Mouse (Mus musculus) embryonic facial prominence, embryonic 11.5 days (tissue): ENCODE data around the gene Slc25a26. TPM values are rescaled to one million over a fixed set of nuclear protein-coding genes. Genes with fewer than 3 reads are reported as not detected.

Source experiments
- ATAC-seq: fragments of 200-750 bp; cut with Nextera tagmentation; replicated peaks from 2 replicates; pipeline ENCODE4 v1.8.0; 2017; ENCODE audit warnings: low read depth; ENCODE audit not compliant: insufficient number of reproducible peaks, low FRiP score, low TSS enrichment
- DNase-seq: peaks from one replicate; pipeline ENCODE4 v3.0.0-alpha.2; 2015; ENCODE audit warnings: low spot score
- H3K27ac ChIP-seq: fragments of 300-500 bp; sonication (generic); replicated peaks from 2 replicates; pipeline ENCODE4 v1.5.1; 2014; ENCODE audit warnings: mild to moderate bottlenecking, low read depth, low read length, control low read depth
- H3K27me3 ChIP-seq: fragments of 300-500 bp; sonication (generic); 2 replicates; pipeline ENCODE4 v1.6.1; 2014; ENCODE audit warnings: mild to moderate bottlenecking, low read length, moderate library complexity, mixed read lengths; ENCODE audit not compliant: control insufficient read depth, insufficient read depth
- H3K36me3 ChIP-seq: fragments of 300-500 bp; sonication (generic); replicated peaks from 2 replicates; pipeline ENCODE4 v1.6.1; 2014; ENCODE audit warnings: low read depth, mild to moderate bottlenecking, low read length, moderate library complexity, mixed read lengths; ENCODE audit not compliant: control insufficient read depth, insufficient read depth
- H3K4me1 ChIP-seq: fragments of 300-500 bp; sonication (generic); 2 replicates; pipeline ENCODE4 v1.6.1; 2014; ENCODE audit warnings: low read length, mixed read lengths; ENCODE audit not compliant: control insufficient read depth, insufficient read depth
- H3K4me2 ChIP-seq: fragments of 300-500 bp; sonication (generic); 2 replicates; pipeline ENCODE4 v1.6.1; 2014; ENCODE audit warnings: low read depth, mild to moderate bottlenecking, control low read depth, low read length, moderate library complexity
- H3K4me3 ChIP-seq: fragments of 300-500 bp; sonication (generic); 2 replicates; pipeline ENCODE4 v1.5.1; 2014; ENCODE audit warnings: low read depth, low read length, control low read depth
- H3K9ac ChIP-seq: fragments of 300-500 bp; sonication (generic); replicated peaks from 2 replicates; pipeline ENCODE4 v1.6.1; 2014; ENCODE audit warnings: mild to moderate bottlenecking, control low read depth, low read length
- H3K9me3 ChIP-seq: fragments of 300-500 bp; sonication (generic); replicated peaks from 2 replicates; pipeline ENCODE4 v1.6.1; 2016; ENCODE audit warnings: mild to moderate bottlenecking, low read length, inconsistent platforms, mixed read lengths; ENCODE audit not compliant: control insufficient read depth
- WGBS: fragments of 180-500 bp; shearing (Covaris S2); extraction: QIAGEN DNeasy Blood & Tissue Kit; methylation state at CpG from one replicate; pipeline ENCODE4 v1.1.7; 2014; 5-methylcytosine and 5-hydroxymethylcytosine counted together
- microRNA-seq: library from miRNA; unstranded; fragments of <30 nt; microRNA quantifications from one replicate; pipeline ENCODE4, GENCODE M21; 2016; ENCODE audit warnings: borderline number of aligned reads
- polyA plus RNA-seq: library from polyadenylated mRNA; unstranded; fragments of >200 nt; fragmentation: Nextera tagmentation; extraction: Ambion mirVana; gene quantifications from 2 replicates; pipeline ENCODE4 v1.2.1, GENCODE M21; 2014

Gene Slc25a26
- polyA plus RNA-seq, 1 experiment from 2014 or later = 7.8 TPM

DNA sequence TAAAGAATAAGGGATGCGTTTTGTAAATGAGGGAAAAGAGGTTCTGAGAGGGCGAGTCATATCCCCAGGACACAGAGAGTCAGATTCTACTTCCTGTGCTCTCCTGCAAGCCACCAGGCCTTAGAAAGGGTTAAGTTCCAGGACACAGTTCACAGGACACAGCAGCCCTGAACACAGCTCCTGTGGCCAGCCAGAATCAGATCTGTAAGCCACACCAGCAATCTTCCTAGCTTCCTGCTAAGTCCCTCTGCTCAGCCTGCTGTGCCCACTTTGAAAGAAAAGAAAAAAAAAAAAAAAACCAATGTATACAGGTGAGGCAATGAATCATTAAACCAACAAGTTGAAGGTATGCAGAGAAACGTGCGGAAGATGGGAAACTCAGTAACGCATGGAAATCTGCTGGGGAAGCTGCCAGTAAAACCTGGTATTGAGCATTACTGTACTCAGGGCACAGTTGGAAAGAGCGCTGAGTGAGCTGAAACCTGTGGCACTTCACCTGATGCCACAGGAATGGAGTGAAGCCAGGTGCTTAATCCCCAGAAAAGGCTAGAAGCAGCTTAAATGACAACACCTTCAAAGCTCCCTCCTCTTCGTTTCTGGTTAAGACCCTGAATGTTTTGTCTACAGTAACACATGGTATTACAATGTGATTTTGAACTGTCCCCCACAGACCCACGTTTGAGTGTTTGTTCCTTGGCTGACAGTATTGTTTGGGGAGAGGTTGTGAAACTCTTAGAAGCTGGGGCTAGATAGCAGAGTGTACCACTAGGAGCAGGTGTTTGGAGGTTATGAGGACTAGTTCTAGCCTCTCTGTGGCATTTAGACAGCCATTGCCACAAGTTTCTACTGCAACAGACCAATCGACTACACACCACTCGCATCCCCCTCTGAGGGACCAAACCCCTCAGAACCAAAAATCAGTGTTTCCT, 153.5 kb downstream of the Slc25a26 start:
- whole genome bisulfite sequencing = 74% methylated on average over 10 of the region's 10 CpGs
- DNase-seq = no peak
- no peak overlapping the region for H3K4me3 ChIP-seq
- no peak overlapping the region for H3K27ac ChIP-seq
- no peaks in the 10 kb centered on the region for H3K27me3 ChIP-seq
- no peak overlapping the region for H3K9ac ChIP-seq
- H3K4me2 ChIP-seq = no peak overlapping the region
- H3K36me3 ChIP-seq = 0 out of 2 replicates have a peak, but pooled peaks cover 2% of the 10 kb centered on the region
- no peak for ATAC-seq
- peaks cover 4% of the 10 kb centered on the region; the same call in 1 of the 2 replicates for H3K4me1 ChIP-seq
- H3K9me3 ChIP-seq = no peaks in the 10 kb centered on the region

Small RNAs within 50 kb of the gene (microRNA-seq; reads per million reads assigned to microRNA genes)
- gene Mir7041 = not detected

Other genes starting within 250 kb of the Slc25a26 start
- gene Magi1, start 216.4 kb upstream of the Slc25a26 start, polyA plus RNA-seq = 12.0 and 13.6 TPM in 2 replicates
- gene Lrig1, start 199.8 kb downstream of the Slc25a26 start, polyA plus RNA-seq = 15.1 and 17.2 TPM in 2 replicates